Mouse (Mus musculus) neural tube, embryonic 14.5 days (tissue): ENCODE measurements around the gene Cd4. TPM values are rescaled to one million over a fixed set of nuclear protein-coding genes. Genes with fewer than 3 reads are reported as not detected.

Experiments
- ATAC-seq: fragments of 200-750 bp; cut with Nextera tagmentation; 2 replicates; pipeline ENCODE4 v1.8.0; 2017; ENCODE audit warnings: low read depth, mild to moderate bottlenecking, moderate TSS enrichment, moderate library complexity
- H3K27ac ChIP-seq: fragments of 300-500 bp; sonication (generic); 2 replicates; pipeline ENCODE4 v1.5.1; 2014; ENCODE audit warnings: low read depth, mild to moderate bottlenecking, control low read depth, low read length, moderate library complexity, mixed read lengths
- H3K27me3 ChIP-seq: fragments of 300-500 bp; sonication (generic); 2 replicates; pipeline ENCODE4 v1.6.1; 2014; ENCODE audit warnings: low read length; ENCODE audit not compliant: control insufficient read depth, insufficient read depth
- H3K36me3 ChIP-seq: fragments of 300-500 bp; sonication (generic); 2 replicates; pipeline ENCODE4 v1.6.1; 2014; ENCODE audit warnings: low read length, mixed read lengths; ENCODE audit not compliant: control insufficient read depth, insufficient read depth
- H3K4me1 ChIP-seq: fragments of 300-500 bp; sonication (generic); 2 replicates; pipeline ENCODE4 v1.6.1; 2014; ENCODE audit warnings: low read length; ENCODE audit not compliant: control insufficient read depth, insufficient read depth
- H3K4me2 ChIP-seq: fragments of 300-500 bp; sonication (generic); 2 replicates; pipeline ENCODE4 v1.6.1; 2014; ENCODE audit warnings: mild to moderate bottlenecking, low read depth, low read length, control low read depth
- H3K4me3 ChIP-seq: fragments of 300-500 bp; sonication (generic); 2 replicates; pipeline ENCODE4 v1.5.1; 2014; ENCODE audit warnings: low read depth, low read length, control low read depth, mixed read lengths
- H3K9ac ChIP-seq: fragments of 300-500 bp; sonication (generic); replicated peaks from 2 replicates; pipeline ENCODE4 v1.6.1; 2014; ENCODE audit warnings: low read depth, mild to moderate bottlenecking, control low read depth, low read length, mixed read lengths
- H3K9me3 ChIP-seq: fragments of 300-500 bp; sonication (generic); 2 replicates; pipeline ENCODE4 v1.6.1; 2016; ENCODE audit warnings: low read length; ENCODE audit not compliant: control insufficient read depth
- WGBS: fragments of 180-500 bp; shearing (Covaris S2); extraction: QIAGEN DNeasy Blood & Tissue Kit; methylation state at CpG from one replicate; pipeline ENCODE4 v1.1.7; 2014; 5-methylcytosine and 5-hydroxymethylcytosine counted together
- polyA plus RNA-seq: library from polyadenylated mRNA; unstranded; fragments of >200 nt; fragmentation: Nextera tagmentation; extraction: Ambion mirVana; gene quantifications from 2 replicates; pipeline ENCODE4 v1.2.1, GENCODE M21; 2014

Cd4 gene
- polyA plus RNA-seq: 0.12 TPM in 1 of 2 replicates, not detected in the other

- H3K36me3 ChIP-seq: no peaks in the 10 kb centered on the region
- H3K9ac ChIP-seq: no peak within 1 kb of the TSS
- H3K9me3 ChIP-seq: no peaks in the 10 kb centered on the region
- H3K27me3 ChIP-seq: no peaks in the 10 kb centered on the region
- no peaks in the 10 kb centered on the region for H3K4me1 ChIP-seq
- H3K27ac ChIP-seq: no peak within 1 kb of the TSS
- 89% methylated on average over 9 of the region's 9 CpGs for WGBS
- ATAC-seq: no peak
- H3K4me3 ChIP-seq: no peak within 1 kb of the TSS
- no peak within 1 kb of the TSS for H3K4me2 ChIP-seq
These were observed at the start of gene Cd4 for GRCm38 (mm10) chr6:124887986-124888385. TSS of gene Cd4 (minus strand) at chr6:124888221.

GRCm38 (mm10) chr6:124937493-124937892 is 49.5 kb upstream of the Cd4 start:
- Histone ChIP-seq H3K27me3 (no peaks in the 10 kb centered on the region), H3K4me1 (peaks cover 4% of the 10 kb centered on the region), H3K27ac (no peak overlapping the region), H3K4me2 (no peak overlapping the region), H3K4me3 (no peak overlapping the region), H3K9ac (no peak overlapping the region), H3K36me3 (peaks cover 31% of the 10 kb centered on the region), H3K9me3 (no peaks in the 10 kb centered on the region)
- no peak for ATAC-seq
- WGBS: 90% methylated on average over 2 of the region's 2 CpGs

- peaks cover 31% of the 10 kb centered on the region for H3K36me3 ChIP-seq
- WGBS: 80% methylated on average over 1 of the region's 1 CpGs
- no peaks in the 10 kb centered on the region for H3K9me3 ChIP-seq
- ATAC-seq: no peak
- no peak overlapping the region for H3K27ac ChIP-seq
- H3K9ac ChIP-seq: no peak overlapping the region
- no peaks in the 10 kb centered on the region for H3K27me3 ChIP-seq
- no peak overlapping the region for H3K4me2 ChIP-seq
- peaks cover 8% of the 10 kb centered on the region for H3K4me1 ChIP-seq
- H3K4me3 ChIP-seq: no peak overlapping the region
These were observed 48.7 kb upstream of the Cd4 start for GRCm38 (mm10) chr6:124936681-124937080.

- Histone ChIP-seq H3K4me3 (no peak overlapping the region), H3K4me2 (no peak overlapping the region), H3K9me3 (no peaks in the 10 kb centered on the region), H3K4me1 (peaks cover 16% of the 10 kb centered on the region), H3K9ac (no peak overlapping the region), H3K27ac (no peak overlapping the region), H3K36me3 (peaks cover 31% of the 10 kb centered on the region), H3K27me3 (no peaks in the 10 kb centered on the region)
- WGBS: 97% methylated on average over 7 of the region's 7 CpGs
- no peak for ATAC-seq
These were observed 46.6 kb upstream of the Cd4 start for GRCm38 (mm10) chr6:124934670-124935069.

GRCm38 (mm10) chr6:124933127-124933526 is 45.1 kb upstream of the Cd4 start:
- 86% methylated on average over 3 of the region's 3 CpGs for WGBS
- Histone ChIP-seq H3K4me2 (peak overlapping the region; percentile 91; the same call in 1 of the 2 replicates), H3K4me1 (peaks cover 16% of the 10 kb centered on the region), H3K9ac (no peak overlapping the region), H3K9me3 (no peaks in the 10 kb centered on the region), H3K27ac (no peak overlapping the region), H3K4me3 (peak overlapping the region; percentile 94; the same call in 1 of the 2 replicates), H3K36me3 (peaks cover 28% of the 10 kb centered on the region), H3K27me3 (no peaks in the 10 kb centered on the region)
- ATAC-seq: no peak

GRCm38 (mm10) chr6:124932314-124932695 is 44.3 kb upstream of the Cd4 start:
- Histone ChIP-seq H3K4me3 (peak overlapping the region; percentile 94), H3K9me3 (no peaks in the 10 kb centered on the region), H3K27ac (peak overlapping the region; percentile 97), H3K4me1 (peaks cover 16% of the 10 kb centered on the region), H3K36me3 (peaks cover 28% of the 10 kb centered on the region), H3K9ac (peak overlapping the region; percentile 93), H3K27me3 (no peaks in the 10 kb centered on the region), H3K4me2 (peak overlapping the region; percentile 91)
- no peak for ATAC-seq
- 46% methylated on average over 12 of the region's 12 CpGs for WGBS

- Histone ChIP-seq H3K36me3 (peaks cover 26% of the 10 kb centered on the region), H3K4me3 (peak overlapping the region; percentile 94), H3K9me3 (no peaks in the 10 kb centered on the region), H3K27ac (peak overlapping the region; percentile 97), H3K9ac (peak overlapping the region; percentile 93), H3K4me2 (peak overlapping the region; percentile 91), H3K4me1 (peaks cover 16% of the 10 kb centered on the region), H3K27me3 (no peaks in the 10 kb centered on the region)
- WGBS: 2% methylated on average over 34 of the region's 48 CpGs
- ATAC-seq: peak; percentile 46
These were observed 43.7 kb upstream of the Cd4 start for GRCm38 (mm10) chr6:124931525-124932313.

- under 1% methylated on average over 45 of the region's 64 CpGs for WGBS
- Histone ChIP-seq H3K9me3 (no peaks in the 10 kb centered on the region), H3K9ac (peak within 1 kb of the TSS; percentile 93), H3K27ac (peak within 1 kb of the TSS; percentile 97), H3K4me2 (peak within 1 kb of the TSS; percentile 91), H3K27me3 (no peaks in the 10 kb centered on the region), H3K4me3 (peak within 1 kb of the TSS; percentile 94), H3K4me1 (peaks cover 16% of the 10 kb centered on the region), H3K36me3 (peaks cover 18% of the 10 kb centered on the region; the same call in 1 of the 2 replicates)
- peak; percentile 95 for ATAC-seq
These were observed 42.9 kb upstream of the Cd4 start, which contains the start of gene Mlf2 for GRCm38 (mm10) chr6:124930754-124931524. TSS of gene Mlf2 (plus strand) at chr6:124931386.

GRCm38 (mm10) chr6:124930231-124930630 is 42.2 kb upstream of the Cd4 start:
- no peaks in the 10 kb centered on the region for H3K27me3 ChIP-seq
- H3K4me3 ChIP-seq: peak overlapping the region; percentile 94
- H3K4me2 ChIP-seq: peak overlapping the region; percentile 91; the same call in 1 of the 2 replicates
- H3K36me3 ChIP-seq: peaks cover 14% of the 10 kb centered on the region; the same call in 1 of the 2 replicates
- peak overlapping the region; percentile 97 for H3K27ac ChIP-seq
- peak overlapping the region; percentile 93 for H3K9ac ChIP-seq
- no peaks in the 10 kb centered on the region for H3K9me3 ChIP-seq
- 36% methylated on average over 1 of the region's 1 CpGs for WGBS
- H3K4me1 ChIP-seq: peaks cover 16% of the 10 kb centered on the region
- no peak for ATAC-seq
